Mouse (Mus musculus) forebrain, embryonic 11.5 days (tissue): ENCODE results near the gene Gm49394. TPM values are rescaled to one million over a fixed set of nuclear protein-coding genes. Genes with fewer than 3 reads are reported as not detected.

ENCODE experiments used
- ATAC-seq: fragments of 200-750 bp; cut with Nextera tagmentation; replicated peaks from 2 replicates; pipeline ENCODE4 v1.8.0; 2017; ENCODE audit warnings: moderate TSS enrichment; ENCODE audit not compliant: low FRiP score
- DNase-seq: peaks from one replicate; pipeline ENCODE4 v3.0.0-alpha.2; 2017; ENCODE audit warnings: low spot score
- H3K27ac ChIP-seq: fragments of 300-500 bp; sonication (generic); 2 replicates; pipeline ENCODE4 v1.5.1; 2014; ENCODE audit warnings: low read depth, low read length
- H3K27me3 ChIP-seq: fragments of 300-500 bp; sonication (generic); 2 replicates; pipeline ENCODE4 v1.6.1; 2014; ENCODE audit warnings: mild to moderate bottlenecking, low read length, mixed read lengths; ENCODE audit not compliant: control insufficient read depth, insufficient read depth
- H3K36me3 ChIP-seq: fragments of 300-500 bp; sonication (generic); 2 replicates; pipeline ENCODE4 v1.6.1; 2014; ENCODE audit warnings: mild to moderate bottlenecking, low read length, moderate library complexity, mixed read lengths; ENCODE audit not compliant: control insufficient read depth, insufficient read depth
- H3K4me1 ChIP-seq: fragments of 300-500 bp; sonication (generic); replicated peaks from 2 replicates; pipeline ENCODE4 v1.6.1; 2014; ENCODE audit warnings: low read length, mixed read lengths; ENCODE audit not compliant: control insufficient read depth, insufficient read depth
- H3K4me2 ChIP-seq: fragments of 300-500 bp; sonication (generic); 2 replicates; pipeline ENCODE4 v1.6.1; 2014; ENCODE audit warnings: low read depth, mild to moderate bottlenecking, low read length, moderate library complexity, mixed read lengths; ENCODE audit not compliant: severe bottlenecking
- H3K4me3 ChIP-seq: fragments of 300-500 bp; sonication (generic); 2 replicates; pipeline ENCODE4 v1.5.1; 2014; ENCODE audit warnings: low read depth, low read length
- H3K9ac ChIP-seq: fragments of 300-500 bp; sonication (generic); 2 replicates; pipeline ENCODE4 v1.6.1; 2014; ENCODE audit warnings: low read length
- H3K9me3 ChIP-seq: fragments of 300-500 bp; sonication (generic); 2 replicates; pipeline ENCODE4 v1.6.1; 2016; ENCODE audit warnings: low read length, mixed read lengths; ENCODE audit not compliant: control insufficient read depth
- WGBS: fragments of 180-500 bp; shearing (Covaris S2); extraction: QIAGEN DNeasy Blood & Tissue Kit; methylation state at CpG from one replicate; pipeline ENCODE4 v1.1.7; 2014; 5-methylcytosine and 5-hydroxymethylcytosine counted together
- polyA plus RNA-seq: library from polyadenylated mRNA; unstranded; fragments of >200 nt; fragmentation: Nextera tagmentation; extraction: Ambion mirVana; gene quantifications from 2 replicates; pipeline ENCODE4 v1.2.1, GENCODE M21; 2014

The Gm49394 gene
- polyA plus RNA-seq, 1 experiment from 2014 or later = not detected

- ATAC-seq (no peak), DNase-seq (peak; percentile 55)
- H3K4me2 ChIP-seq = no peak overlapping the region
- H3K9ac ChIP-seq = no peak overlapping the region
- peaks cover 81% of the 10 kb centered on the region for H3K27me3 ChIP-seq
- no peak overlapping the region for H3K4me3 ChIP-seq
- no peaks in the 10 kb centered on the region for H3K9me3 ChIP-seq
- no peak overlapping the region for H3K27ac ChIP-seq
- no peaks in the 10 kb centered on the region for H3K36me3 ChIP-seq
- peaks cover 12% of the 10 kb centered on the region for H3K4me1 ChIP-seq
- WGBS = 29% methylated on average over 4 of the region's 4 CpGs
Measured at GRCm38 (mm10) chr7:142656055-142656454, 13.7 kb downstream of the Gm49394 start.

GRCm38 (mm10) chr7:142655633-142656032 is 14.1 kb downstream of the Gm49394 start:
- Histone ChIP-seq H3K9ac (no peak overlapping the region), H3K4me1 (peaks cover 11% of the 10 kb centered on the region), H3K9me3 (no peaks in the 10 kb centered on the region), H3K27me3 (peaks cover 77% of the 10 kb centered on the region), H3K36me3 (no peaks in the 10 kb centered on the region), H3K4me2 (no peak overlapping the region), H3K4me3 (no peak overlapping the region), H3K27ac (no peak overlapping the region)
- WGBS = 10% methylated on average over 11 of the region's 11 CpGs
- ATAC-seq (no peak), DNase-seq (peak; percentile 51)

- no peak for DNase-seq
- Histone ChIP-seq H3K4me2 (no peak overlapping the region), H3K27ac (no peak overlapping the region), H3K27me3 (peaks cover 58% of the 10 kb centered on the region), H3K9me3 (no peaks in the 10 kb centered on the region), H3K4me1 (peaks cover 6% of the 10 kb centered on the region; the same call in 1 of the 2 replicates), H3K4me3 (no peak overlapping the region), H3K9ac (no peak overlapping the region), H3K36me3 (no peaks in the 10 kb centered on the region)
- ATAC-seq = no peak
- WGBS = 8% methylated on average over 18 of the region's 18 CpGs
Measured at GRCm38 (mm10) chr7:142653726-142654125, 16.0 kb downstream of the Gm49394 start.

GRCm38 (mm10) chr7:142646676-142647075 is 23.1 kb downstream of the Gm49394 start:
- Histone ChIP-seq H3K9ac (no peak overlapping the region), H3K4me1 (no peaks in the 10 kb centered on the region), H3K4me3 (no peak overlapping the region), H3K27me3 (no peaks in the 10 kb centered on the region), H3K36me3 (no peaks in the 10 kb centered on the region), H3K4me2 (no peak overlapping the region), H3K27ac (no peak overlapping the region), H3K9me3 (no peaks in the 10 kb centered on the region)
- DNase-seq (peak; percentile 42), ATAC-seq (no peak)
- WGBS = 27% methylated on average over 6 of the region's 6 CpGs

- Histone ChIP-seq H3K36me3 (no peaks in the 10 kb centered on the region), H3K27ac (no peak overlapping the region), H3K4me1 (no peaks in the 10 kb centered on the region), H3K9ac (no peak overlapping the region), H3K4me3 (no peak overlapping the region), H3K9me3 (no peaks in the 10 kb centered on the region), H3K4me2 (no peak overlapping the region), H3K27me3 (no peaks in the 10 kb centered on the region)
- ATAC-seq (no peak), DNase-seq (peak; percentile 42)
- 56% methylated on average over 5 of the region's 5 CpGs for WGBS
Measured at GRCm38 (mm10) chr7:142645045-142645444, 24.7 kb downstream of the Gm49394 start.

GRCm38 (mm10) chr7:142636178-142636577 is 33.6 kb downstream of the Gm49394 start:
- DNase-seq = peak; percentile 29
- Histone ChIP-seq H3K36me3 (no peaks in the 10 kb centered on the region), H3K27me3 (no peaks in the 10 kb centered on the region; the same call in 1 of the 2 replicates), H3K9me3 (no peaks in the 10 kb centered on the region), H3K9ac (no peak overlapping the region), H3K4me3 (no peak overlapping the region), H3K4me2 (no peak overlapping the region), H3K4me1 (no peaks in the 10 kb centered on the region), H3K27ac (no peak overlapping the region)
- no peak for ATAC-seq

GRCm38 (mm10) chr7:142630691-142631090 is 39.1 kb downstream of the Gm49394 start:
- WGBS = 86% methylated on average over 10 of the region's 10 CpGs

GRCm38 (mm10) chr7:142629806-142630205 is 39.9 kb downstream of the Gm49394 start:
- Histone ChIP-seq H3K36me3 (no peaks in the 10 kb centered on the region), H3K4me2 (no peak overlapping the region), H3K27ac (no peak overlapping the region), H3K4me1 (no peaks in the 10 kb centered on the region), H3K9me3 (no peaks in the 10 kb centered on the region), H3K27me3 (no peaks in the 10 kb centered on the region; the same call in 1 of the 2 replicates), H3K9ac (no peak overlapping the region), H3K4me3 (no peak overlapping the region)
- WGBS = 89% methylated on average over 6 of the region's 6 CpGs
- DNase-seq (peak; percentile 35), ATAC-seq (no peak)

More at GRCm38 (mm10) chr7:142630691-142631090, 39.1 kb downstream of the Gm49394 start:
- no peaks in the 10 kb centered on the region for H3K36me3 ChIP-seq
- H3K27me3 ChIP-seq = no peaks in the 10 kb centered on the region; the same call in 1 of the 2 replicates
- no peak overlapping the region for H3K4me3 ChIP-seq
- no peak overlapping the region for H3K9ac ChIP-seq
- H3K4me1 ChIP-seq = no peaks in the 10 kb centered on the region
- H3K9me3 ChIP-seq = no peaks in the 10 kb centered on the region
- ATAC-seq (no peak), DNase-seq (peak; percentile 34)
- H3K27ac ChIP-seq = no peak overlapping the region
- no peak overlapping the region for H3K4me2 ChIP-seq

- H3K4me1 ChIP-seq = no peaks in the 10 kb centered on the region
- H3K4me3 ChIP-seq = no peak overlapping the region
- H3K36me3 ChIP-seq = no peaks in the 10 kb centered on the region
- no peak overlapping the region for H3K4me2 ChIP-seq
- no peak overlapping the region for H3K9ac ChIP-seq
- no peak for DNase-seq
- WGBS = 81% methylated on average over 4 of the region's 4 CpGs
- no peak for ATAC-seq
- no peak overlapping the region for H3K27ac ChIP-seq
- H3K27me3 ChIP-seq = no peaks in the 10 kb centered on the region
- H3K9me3 ChIP-seq = no peaks in the 10 kb centered on the region
Measured at GRCm38 (mm10) chr7:142622180-142622579, 47.6 kb downstream of the Gm49394 start.
